Mouse (Mus musculus): ENCODE data around the gene Gm11236.
A peak's percentile ranks its signal among the peaks of the same experiment; 100 is the strongest.
"Not testable (repeated sequence)": the region's sequence is repeated elsewhere in the genome, so short reads cannot be mapped to it uniquely, and the experiment has no call there.

The Gm11236 gene

DNA sequence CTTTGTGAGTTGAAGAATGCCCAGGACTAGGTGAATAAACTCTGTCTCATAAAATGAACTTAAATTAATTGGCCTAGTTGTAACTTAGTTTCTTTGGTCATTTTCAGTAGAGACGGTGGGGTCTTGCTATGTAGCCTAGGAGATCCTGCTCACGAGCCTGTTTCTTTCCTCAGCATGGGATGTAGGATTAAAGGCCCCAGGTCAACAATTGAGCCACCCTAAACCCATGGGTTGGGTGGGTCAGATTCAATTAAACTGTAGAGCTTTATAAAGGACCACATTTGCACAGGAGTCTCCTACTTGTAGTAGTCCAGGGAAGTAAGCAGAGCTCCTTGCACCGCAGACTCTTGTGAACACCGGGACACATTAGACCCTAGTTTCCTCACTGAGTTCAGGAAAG, at the start of gene Gm11236:
TSS of gene Gm11236 (plus strand) at position 301 of the 400 bp plus-strand sequence.
- not testable (repeated sequence) for DNase-seq (ENCODE audit: low spot score in 2 of 2)

DNA sequence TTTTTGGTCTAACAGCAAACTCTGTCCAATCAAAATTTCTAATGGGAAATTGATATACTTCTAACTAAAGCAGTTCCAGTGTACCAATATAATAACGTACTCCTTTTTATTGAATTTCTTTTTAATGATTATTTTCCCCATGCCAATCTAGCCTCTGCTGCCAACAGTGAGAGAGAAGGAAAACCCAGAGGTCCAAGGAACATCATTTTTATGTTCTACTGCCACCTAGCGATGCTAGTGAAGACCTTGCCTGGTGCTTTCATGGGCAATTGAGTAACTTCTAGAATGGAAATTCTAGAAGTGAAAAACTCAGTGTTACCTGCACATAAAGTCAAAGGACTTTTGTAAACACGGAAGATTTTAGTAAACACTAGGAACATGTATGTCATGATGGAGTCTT, 38.7 kb upstream of the Gm11236 start:
- DNase-seq (ENCODE audit: low spot score in 2 of 2) = no peak

DNA sequence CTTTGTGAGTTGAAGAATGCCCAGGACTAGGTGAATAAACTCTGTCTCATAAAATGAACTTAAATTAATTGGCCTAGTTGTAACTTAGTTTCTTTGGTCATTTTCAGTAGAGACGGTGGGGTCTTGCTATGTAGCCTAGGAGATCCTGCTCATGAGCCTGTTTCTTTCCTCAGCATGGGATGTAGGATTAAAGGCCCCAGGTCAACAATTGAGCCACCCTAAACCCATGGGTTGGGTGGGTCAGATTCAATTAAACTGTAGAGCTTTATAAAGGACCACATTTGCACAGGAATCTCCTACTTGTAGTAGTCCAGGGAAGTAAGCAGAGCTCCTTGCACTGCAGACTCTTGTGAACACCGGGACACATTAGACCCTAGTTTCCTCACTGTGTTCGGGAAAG, 30.3 kb upstream of the Gm11236 start, which contains the start of gene Gm11238:
TSS of gene Gm11238 (plus strand) at position 301 of the 400 bp plus-strand sequence.
- DNase-seq (ENCODE audit: low spot score in 2 of 2) = not testable (repeated sequence)

DNA sequence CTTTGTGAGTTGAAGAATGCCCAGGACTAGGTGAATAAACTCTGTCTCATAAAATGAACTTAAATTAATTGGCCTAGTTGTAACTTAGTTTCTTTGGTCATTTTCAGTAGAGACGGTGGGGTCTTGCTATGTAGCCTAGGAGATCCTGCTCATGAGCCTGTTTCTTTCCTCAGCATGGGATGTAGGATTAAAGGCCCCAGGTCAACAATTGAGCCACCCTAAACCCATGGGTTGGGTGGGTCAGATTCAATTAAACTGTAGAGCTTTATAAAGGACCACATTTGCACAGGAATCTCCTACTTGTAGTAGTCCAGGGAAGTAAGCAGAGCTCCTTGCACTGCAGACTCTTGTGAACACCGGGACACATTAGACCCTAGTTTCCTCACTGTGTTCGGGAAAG, 15.2 kb upstream of the Gm11236 start, which contains the start of gene Gm11237:
TSS of gene Gm11237 (plus strand) at position 301 of the 400 bp plus-strand sequence.
- not testable (repeated sequence) for DNase-seq (ENCODE audit: low spot score in 2 of 2)

DNA sequence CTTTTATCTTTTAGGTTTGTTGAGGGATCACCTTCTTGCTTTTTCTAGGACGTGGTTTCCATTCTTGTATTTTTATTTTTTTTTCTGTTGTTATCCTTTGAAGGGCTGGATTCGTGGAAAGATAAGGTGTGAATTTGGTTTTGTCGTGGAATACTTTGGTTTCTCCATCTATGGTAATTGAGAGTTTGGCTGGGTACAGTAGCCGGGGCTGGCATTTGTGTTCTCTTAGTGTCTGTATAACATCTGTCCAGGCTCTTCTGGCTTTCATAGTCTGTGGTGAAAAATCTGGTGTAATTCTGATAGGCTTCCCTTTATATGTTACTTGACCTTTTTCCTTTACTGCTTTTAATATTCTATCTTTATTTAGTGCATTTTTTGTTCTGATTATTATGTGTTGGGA, 23.9 kb downstream of the Gm11236 start:
- peak in 1 of 2 experiments; percentile 10 for DNase-seq (ENCODE audit: low spot score in 2 of 2)

DNA sequence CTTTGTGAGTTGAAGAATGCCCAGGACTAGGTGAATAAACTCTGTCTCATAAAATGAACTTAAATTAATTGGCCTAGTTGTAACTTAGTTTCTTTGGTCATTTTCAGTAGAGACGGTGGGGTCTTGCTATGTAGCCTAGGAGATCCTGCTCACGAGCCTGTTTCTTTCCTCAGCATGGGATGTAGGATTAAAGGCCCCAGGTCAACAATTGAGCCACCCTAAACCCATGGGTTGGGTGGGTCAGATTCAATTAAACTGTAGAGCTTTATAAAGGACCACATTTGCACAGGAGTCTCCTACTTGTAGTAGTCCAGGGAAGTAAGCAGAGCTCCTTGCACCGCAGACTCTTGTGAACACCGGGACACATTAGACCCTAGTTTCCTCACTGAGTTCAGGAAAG, 30.1 kb downstream of the Gm11236 start, which contains the start of gene Gm11239:
TSS of gene Gm11239 (plus strand) at position 301 of the 400 bp plus-strand sequence.
- not testable (repeated sequence) for DNase-seq (ENCODE audit: low spot score in 2 of 2)

DNA sequence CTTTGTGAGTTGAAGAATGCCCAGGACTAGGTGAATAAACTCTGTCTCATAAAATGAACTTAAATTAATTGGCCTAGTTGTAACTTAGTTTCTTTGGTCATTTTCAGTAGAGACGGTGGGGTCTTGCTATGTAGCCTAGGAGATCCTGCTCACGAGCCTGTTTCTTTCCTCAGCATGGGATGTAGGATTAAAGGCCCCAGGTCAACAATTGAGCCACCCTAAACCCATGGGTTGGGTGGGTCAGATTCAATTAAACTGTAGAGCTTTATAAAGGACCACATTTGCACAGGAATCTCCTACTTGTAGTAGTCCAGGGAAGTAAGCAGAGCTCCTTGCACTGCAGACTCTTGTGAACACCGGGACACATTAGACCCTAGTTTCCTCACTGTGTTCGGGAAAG, 45.3 kb downstream of the Gm11236 start, which contains the start of gene Gm428:
TSS of gene Gm428 (plus strand) at position 301 of the 400 bp plus-strand sequence.
- DNase-seq (ENCODE audit: low spot score in 2 of 2) = not testable (repeated sequence)

Measured in spleen, postnatal 4 days (tissue).